Mouse (Mus musculus) liver, postnatal 0 days (tissue): ENCODE data around the gene Borcs7.

Experiments
- CTCF ChIP-seq: sonication (generic); IDR thresholded peaks from 2 replicates; pipeline ENCODE4 v1.5.1; 2016; ENCODE audit warnings: antibody characterized with exemption, low read depth
- EP300 ChIP-seq: IDR thresholded peaks from 2 replicates; pipeline ENCODE4 v1.6.1; 2016; ENCODE audit warnings: antibody characterized with exemption, low read depth, mild to moderate bottlenecking

GRCm38 (mm10) chr19:46642136-46642753 lies 47.5 kb upstream of the Borcs7 start:
- TF ChIP-seq CTCF (no peak), EP300 (no peak)
